Mouse (Mus musculus) thymus, adult 2 months (tissue): ENCODE results near the gene Bahcc1.

Experiments used
- CTCF ChIP-seq: fragments of 200-500 bp; IDR thresholded peaks from 2 replicates; pipeline ENCODE4 v1.5.1; 2012; ENCODE audit warnings: mild to moderate bottlenecking, control low read depth, low read length, moderate library complexity, borderline replicate concordance; ENCODE audit not compliant: control insufficient read depth, poor library complexity, insufficient read depth; ENCODE audit errors: extremely low read depth
- POLR2A ChIP-seq: fragments of 200-500 bp; IDR thresholded peaks from 2 replicates; pipeline ENCODE4 v1.6.1; 2012; ENCODE audit warnings: mild to moderate bottlenecking, low read length, control low read depth, moderate library complexity; ENCODE audit not compliant: control insufficient read depth, poor library complexity, insufficient read depth; ENCODE audit errors: extremely low read depth

DNA sequence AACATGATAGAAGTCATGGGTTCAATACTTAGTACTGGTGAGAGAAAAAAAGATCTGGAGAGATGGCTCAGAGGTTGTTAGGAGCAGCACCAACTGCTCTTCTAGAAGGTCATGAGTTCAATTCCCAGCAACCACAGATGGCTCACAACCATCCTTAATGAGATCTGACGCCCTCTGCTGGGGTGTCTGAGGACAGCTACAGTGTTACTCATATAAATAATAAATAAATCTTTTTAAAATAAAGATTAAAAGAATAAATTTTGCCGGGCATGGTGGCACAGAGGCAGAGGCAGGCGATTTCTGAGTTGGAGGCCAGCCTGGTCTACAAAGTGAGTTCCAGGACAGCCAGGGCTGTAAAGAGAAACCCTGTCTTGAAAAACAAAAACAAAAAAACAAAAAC, 106.0 kb downstream of the Bahcc1 start:
- TF ChIP-seq CTCF (no peak), POLR2A (no peak)
